Mouse (Mus musculus): Measurements from ENCODE around the gene Trpm7.

GRCm38 (mm10) chr2:126877991-126878390 lies 2.0 kb upstream of the Trpm7 start:
- TF ChIP-seq GATA1 (IDR thresholded peaks at IDR 0.05; ENCODE audit: borderline replicate concordance, low read length) (no peak), FLI1 (IDR thresholded peaks at IDR 0.05; ENCODE audit: low read length) (no peak)
